In the genomic region with DNA sequence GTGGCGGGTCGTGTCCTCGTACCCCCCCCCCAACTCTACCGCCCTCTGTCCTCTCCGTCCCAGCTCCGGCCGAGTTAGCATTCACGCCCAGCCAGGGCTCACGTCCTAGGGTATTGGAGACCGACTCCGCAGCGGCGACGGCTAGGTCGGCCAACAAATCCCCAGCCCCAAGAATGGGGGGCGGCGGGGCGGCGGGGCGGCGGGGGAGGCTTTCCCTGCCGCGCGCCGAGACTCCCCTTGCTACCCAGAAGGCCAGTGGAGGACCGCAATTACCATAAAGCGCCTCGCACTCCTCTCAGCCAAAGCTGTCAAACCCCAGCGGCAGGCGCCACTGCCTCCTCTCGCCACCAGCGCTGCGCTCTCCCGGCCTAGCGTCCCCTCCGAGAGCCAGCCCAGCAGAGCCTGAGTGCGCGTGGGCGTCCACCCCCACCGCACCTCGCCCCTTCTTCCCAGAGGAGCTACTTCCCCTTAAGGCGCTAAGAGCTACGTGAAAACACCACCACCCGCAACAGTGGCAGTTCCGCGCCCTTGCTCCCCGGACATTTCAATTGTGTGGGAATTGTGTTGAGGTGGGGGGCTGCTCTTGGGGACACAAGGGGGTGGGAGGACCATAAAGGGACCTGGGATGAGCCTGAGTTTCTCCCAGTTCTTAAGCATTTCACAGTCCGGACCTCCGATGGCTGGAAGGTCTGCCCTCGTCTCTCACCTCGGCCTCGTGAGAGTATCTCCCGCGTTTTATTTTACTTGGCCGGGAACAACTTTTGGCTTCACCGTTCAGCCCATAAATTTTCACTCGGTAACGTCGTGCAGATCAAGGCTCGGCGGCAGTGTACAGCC, we compare ENCODE assay signal across 8 mouse cellular contexts.
DNase-seq lines count a peak whose midpoint lies in the region; ATAC-seq and TF ChIP-seq lines count a peak whose summit lies in the region.

No protein-coding gene starts in this region.

- peak overlapping the region; percentile 84 for H3K9ac ChIP-seq in lung, embryonic 16.5 days (ENCODE audit: low read length)

- peak; percentile 13; the same call in 1 of the 2 replicates for ATAC-seq in lung, embryonic 16.5 days (ENCODE audit: low read depth)

- peak overlapping the region; percentile 70 for H3K4me3 ChIP-seq in layer of hippocampus, adult 2 months
- peak overlapping the region; percentile 60 for H3K4me3 ChIP-seq in bone marrow macrophage, adult 2 months (ENCODE audit: insufficient read depth, low read length)
- peak overlapping the region; percentile 88 for H3K4me3 ChIP-seq in gastrocnemius, adult 2 months
- peak overlapping the region; percentile 70 for H3K4me3 ChIP-seq in lung, embryonic 16.5 days (ENCODE audit: low read length)
- peak overlapping the region; percentile 53 for H3K4me3 ChIP-seq in olfactory bulb, adult 2 months (ENCODE audit: insufficient read depth, low read depth, low read length)

- no peak for DNase-seq in layer of hippocampus, adult 2 months (ENCODE audit: low spot score in 2 of 2)
- no peak for DNase-seq in layer of hippocampus, adult 8-10 months (ENCODE audit: low spot score in 2 of 2)
- peak; percentile 70 for DNase-seq in gastrocnemius, adult 2 months
- DNase-seq in kidney, adult 18-20 months: peak; percentile 47
- DNase-seq in frontal cortex, postnatal 36 days (ENCODE audit: low spot score in 2 of 2): no peak

- no peaks in the 10 kb centered on the region for H3K36me3 ChIP-seq in lung, embryonic 16.5 days (ENCODE audit: control insufficient read depth, insufficient read depth, low read length)

- peak overlapping the region; percentile 79 for H3K4me2 ChIP-seq in lung, embryonic 16.5 days (ENCODE audit: low read depth, low read length)

- peak; percentile 44 for TF ChIP-seq CTCF in layer of hippocampus, adult 2 months (conservative IDR thresholded peaks at IDR 0.05)
- no peak for TF ChIP-seq CTCF in bone marrow macrophage, adult 2 months (IDR thresholded peaks at IDR 0.05; ENCODE audit: low read depth, low read length)
- TF ChIP-seq CTCF in gastrocnemius, adult 2 months (IDR thresholded peaks at IDR 0.05): peak; percentile 27
- no peak for TF ChIP-seq CTCF in olfactory bulb, adult 2 months (IDR thresholded peaks at IDR 0.05; ENCODE audit: insufficient read depth, low read depth, low read length)

- peaks cover 73% of the 10 kb centered on the region for H3K27me3 ChIP-seq in lung, embryonic 16.5 days (ENCODE audit: control insufficient read depth, insufficient read depth, low read depth, low read length)

- no peaks in the 10 kb centered on the region for H3K9me3 ChIP-seq in lung, embryonic 16.5 days (ENCODE audit: control insufficient read depth, low read length)

- 2% methylated on average over 51 of the region's 61 CpGs for WGBS in lung, embryonic 16.5 days
- 10% methylated on average over 59 of the region's 61 CpGs for WGBS in olfactory bulb, adult 2 months

- peaks cover 2% of the 10 kb centered on the region; the same call in 1 of the 2 replicates for H3K4me1 ChIP-seq in bone marrow macrophage, adult 2 months (ENCODE audit: control insufficient read depth, insufficient read depth, low read length)
- H3K4me1 ChIP-seq in lung, embryonic 16.5 days (replicated peaks; ENCODE audit: control insufficient read depth, insufficient read depth, low read length): peaks cover 12% of the 10 kb centered on the region; the same call in 1 of the 2 replicates
- H3K4me1 ChIP-seq in olfactory bulb, adult 2 months (ENCODE audit: control insufficient read depth, insufficient read depth, low read length): peaks cover 9% of the 10 kb centered on the region; the same call in 1 of the 2 replicates

- intact Hi-C loops in gastrocnemius, adult 2 months (cut with DNase I): loop anchor here (10.0 kb wide), 1 partner anchor 156 kb away; no protein-coding TSS in a partner anchor

- H3K27ac ChIP-seq in layer of hippocampus, adult 2 months: peak overlapping the region; percentile 51
- H3K27ac ChIP-seq in bone marrow macrophage, adult 2 months (ENCODE audit: insufficient read depth, low read depth, low read length): no peak overlapping the region
- peak overlapping the region; percentile 93 for H3K27ac ChIP-seq in gastrocnemius, adult 2 months
- peak overlapping the region; percentile 78 for H3K27ac ChIP-seq in lung, embryonic 16.5 days (ENCODE audit: low read length)
- peak overlapping the region; percentile 51; the same call in 1 of the 2 replicates for H3K27ac ChIP-seq in olfactory bulb, adult 2 months (ENCODE audit: insufficient read depth, low read depth, low read length)

- no peak for TF ChIP-seq POLR2A in bone marrow macrophage, adult 2 months (IDR thresholded peaks at IDR 0.05; ENCODE audit: borderline replicate concordance, low read depth, low read length)
- TF ChIP-seq POLR2A in olfactory bulb, adult 2 months (IDR thresholded peaks at IDR 0.05; ENCODE audit: insufficient read depth, low read depth, low read length): no peak

Comparison
In these comparisons a context has a peak if more than half of its experiments do, and no peak if none do; other contexts are left out.
1. DNase-seq: peak in gastrocnemius, adult 2 months (single experiment) and kidney, adult 18-20 months (single experiment); none in layer of hippocampus, adult 2 months (0 of 2), layer of hippocampus, adult 8-10 months (0 of 2) and frontal cortex, postnatal 36 days (0 of 2).
2. CTCF ChIP-seq: peak in layer of hippocampus, adult 2 months (single experiment) and gastrocnemius, adult 2 months (single experiment); none in bone marrow macrophage, adult 2 months (single experiment) and olfactory bulb, adult 2 months (single experiment).
3. Peak in every context shown above with its lines, with median percentiles within 50 percentile points of each other: H3K4me3 ChIP-seq.